Mouse (Mus musculus) brain, embryonic 14.5 days (tissue): Measurements from ENCODE around the gene Nrxn3.

ENCODE experiments used
- CTCF ChIP-seq: fragments of 200-500 bp; IDR thresholded peaks from 2 replicates; pipeline ENCODE4 v1.5.1; 2012; ENCODE audit warnings: inconsistent platforms, mild to moderate bottlenecking, moderate library complexity, borderline replicate concordance; ENCODE audit not compliant: insufficient read depth, insufficient read length; ENCODE audit errors: extremely low read depth
- POLR2A ChIP-seq: fragments of 200-500 bp; IDR thresholded peaks from 2 replicates; pipeline ENCODE4 v1.6.1; 2012; ENCODE audit warnings: mild to moderate bottlenecking, inconsistent platforms, borderline replicate concordance; ENCODE audit not compliant: poor library complexity, insufficient read depth, insufficient read length, severe bottlenecking; ENCODE audit errors: extremely low read depth

DNA sequence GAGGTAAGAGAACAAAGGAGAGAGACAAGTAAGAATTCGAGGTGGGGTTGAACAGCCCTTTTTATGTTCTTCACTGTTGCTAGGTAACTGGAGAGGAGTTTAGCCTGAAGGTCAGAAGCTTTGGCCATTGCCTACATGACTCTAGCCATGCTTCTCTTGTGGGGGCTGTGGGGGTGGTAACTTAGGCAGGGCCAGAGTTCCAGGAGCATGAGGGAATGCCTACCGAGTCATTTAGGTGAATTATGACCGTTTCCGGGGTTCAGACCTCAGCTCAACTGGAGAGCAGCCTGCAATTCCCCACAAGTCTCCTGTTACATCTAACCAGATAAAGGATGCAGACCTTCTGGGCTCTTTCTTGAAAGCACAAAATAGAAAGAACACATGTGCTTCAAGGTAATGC is 1537.6 kb downstream of the Nrxn3 start:
- TF ChIP-seq CTCF (no peak), POLR2A (no peak)
